Mouse (Mus musculus): Measurements from ENCODE around the gene Tmem30c.

GRCm38 (mm10) chr16:57317882-57318636, 25.4 kb upstream of the Tmem30c start:
- TF ChIP-seq CTCF (IDR thresholded peaks at IDR 0.05; ENCODE audit: borderline replicate concordance, control insufficient read depth, extremely low read depth, insufficient read depth, low read length, poor library complexity), result no peak
- no peak for TF ChIP-seq POLR2A (IDR thresholded peaks at IDR 0.05; ENCODE audit: control insufficient read depth, extremely low read depth, insufficient read depth, low read length, poor library complexity)
